Mouse (Mus musculus): Measurements from ENCODE around the gene Pmm1.

Pmm1 gene

GRCm38 (mm10) chr15:81964262-81964661 is 3.5 kb upstream of the Pmm1 start:
- peak; percentile 89 for TF ChIP-seq GATA4 (IDR thresholded peaks at IDR 0.05; ENCODE audit: insufficient replicate concordance, low read length)

GRCm38 (mm10) chr15:81961078-81961451 is 335 bp upstream of the Pmm1 start:
- TF ChIP-seq GATA4 (IDR thresholded peaks at IDR 0.05; ENCODE audit: insufficient replicate concordance, low read length): no peak

GRCm38 (mm10) chr15:81958906-81959305 is 1.8 kb downstream of the Pmm1 start:
- TF ChIP-seq GATA4 (IDR thresholded peaks at IDR 0.05; ENCODE audit: insufficient replicate concordance, low read length): no peak

- TF ChIP-seq GATA4 (IDR thresholded peaks at IDR 0.05; ENCODE audit: insufficient replicate concordance, low read length): no peak
These were observed 3.1 kb downstream of the Pmm1 start for GRCm38 (mm10) chr15:81957598-81957997.

- TF ChIP-seq GATA4 (IDR thresholded peaks at IDR 0.05; ENCODE audit: insufficient replicate concordance, low read length): no peak
These were observed 4.3 kb downstream of the Pmm1 start for GRCm38 (mm10) chr15:81956457-81956856.

- no peak for TF ChIP-seq GATA4 (IDR thresholded peaks at IDR 0.05; ENCODE audit: insufficient replicate concordance, low read length)
These were observed 5.3 kb downstream of the Pmm1 start for GRCm38 (mm10) chr15:81955414-81955813.

GRCm38 (mm10) chr15:81954716-81955115 is 6.0 kb downstream of the Pmm1 start:
- no peak for TF ChIP-seq GATA4 (IDR thresholded peaks at IDR 0.05; ENCODE audit: insufficient replicate concordance, low read length)

GRCm38 (mm10) chr15:81954151-81954583 is 6.6 kb downstream of the Pmm1 start:
- no peak for TF ChIP-seq GATA4 (IDR thresholded peaks at IDR 0.05; ENCODE audit: insufficient replicate concordance, low read length)

GRCm38 (mm10) chr15:81952310-81952709 is 8.4 kb downstream of the Pmm1 start:
- TF ChIP-seq GATA4 (IDR thresholded peaks at IDR 0.05; ENCODE audit: insufficient replicate concordance, low read length): no peak

- TF ChIP-seq GATA4 (IDR thresholded peaks at IDR 0.05; ENCODE audit: insufficient replicate concordance, low read length): no peak
These were observed 9.6 kb downstream of the Pmm1 start for GRCm38 (mm10) chr15:81951159-81951558.

- TF ChIP-seq GATA4 (IDR thresholded peaks at IDR 0.05; ENCODE audit: insufficient replicate concordance, low read length): no peak
These were observed 10.0 kb downstream of the Pmm1 start for GRCm38 (mm10) chr15:81950716-81951115.

GRCm38 (mm10) chr15:81949476-81950131 is 11.1 kb downstream of the Pmm1 start:
- TF ChIP-seq GATA4 (IDR thresholded peaks at IDR 0.05; ENCODE audit: insufficient replicate concordance, low read length): no peak

GRCm38 (mm10) chr15:81949076-81949475 is 11.7 kb downstream of the Pmm1 start:
- TF ChIP-seq GATA4 (IDR thresholded peaks at IDR 0.05; ENCODE audit: insufficient replicate concordance, low read length): no peak

GRCm38 (mm10) chr15:81943176-81943749 is 17.5 kb downstream of the Pmm1 start:
- no peak for TF ChIP-seq GATA4 (IDR thresholded peaks at IDR 0.05; ENCODE audit: insufficient replicate concordance, low read length)

- TF ChIP-seq GATA4 (IDR thresholded peaks at IDR 0.05; ENCODE audit: insufficient replicate concordance, low read length): no peak
These were observed 19.7 kb downstream of the Pmm1 start for GRCm38 (mm10) chr15:81941010-81941409.

- TF ChIP-seq GATA4 (IDR thresholded peaks at IDR 0.05; ENCODE audit: insufficient replicate concordance, low read length): no peak
These were observed 20.5 kb downstream of the Pmm1 start for GRCm38 (mm10) chr15:81940219-81940618.

- TF ChIP-seq GATA4 (IDR thresholded peaks at IDR 0.05; ENCODE audit: insufficient replicate concordance, low read length): no peak
These were observed 21.0 kb downstream of the Pmm1 start for GRCm38 (mm10) chr15:81939774-81940173.
